Mouse (Mus musculus): ENCODE results near the gene Ccl7.

- no peak for TF ChIP-seq POLR2A (IDR thresholded peaks at IDR 0.05; ENCODE audit: borderline replicate concordance, low read depth, low read length)
- TF ChIP-seq CTCF (IDR thresholded peaks at IDR 0.05; ENCODE audit: low read depth, low read length), result no peak
Measured at GRCm38 (mm10) chr11:82045471-82045870, at the start of gene Ccl7.
